15 mouse cellular contexts compared by ENCODE assay signal in the genomic region with DNA sequence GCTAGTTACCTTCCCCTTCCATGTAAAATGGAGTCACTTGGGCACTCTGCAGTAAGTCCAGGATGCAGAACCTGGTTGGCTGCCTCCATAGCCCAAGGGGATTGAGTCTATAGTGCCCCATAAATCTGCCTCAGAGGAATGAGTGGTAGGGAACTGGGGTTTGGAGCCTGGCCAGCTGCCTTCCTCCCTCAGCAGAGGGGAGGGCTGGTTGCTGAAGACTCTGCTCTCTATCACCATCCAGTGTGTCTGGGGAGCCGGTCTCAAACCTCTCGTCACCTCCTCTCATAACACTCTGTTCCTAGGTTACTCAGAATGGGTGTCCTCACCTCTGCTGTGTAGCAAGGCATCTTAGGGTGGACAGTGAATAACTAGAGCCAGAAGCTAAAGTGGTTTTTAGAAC. TPM values are rescaled to one million over a fixed set of nuclear protein-coding genes. Genes with fewer than 3 reads are reported as not detected.
DNase-seq lines count a peak whose midpoint lies in the region; ATAC-seq and TF ChIP-seq lines count a peak whose summit lies in the region.
"Had no signal": no experiment of that assay in that cellular context is flagged by ENCODE, and none has a peak within 500 bp of the region (broad histone marks: within the 10 kb centered on the region; RNA-seq: fewer than 3 reads in every experiment).

No protein-coding gene starts in this region.

- POLR2A ChIA-PET in Patski (lab: Charles Lee): interaction anchor here (0.6 to 2.0 kb wide), 8 partner anchors 9 to 70 kb away, joined by 3 to 5 read pairs (median 3); no protein-coding TSS in a partner anchor

- H3K4me1 ChIP-seq in kidney, embryonic 14.5 days (ENCODE audit: control insufficient read depth, insufficient read depth, low read length): peaks cover 28% of the 10 kb centered on the region
- peaks cover 35% of the 10 kb centered on the region for H3K4me1 ChIP-seq in kidney, embryonic 16.5 days (ENCODE audit: insufficient read depth, low read length)
- H3K4me1 ChIP-seq in limb, embryonic 10.5 days: peaks cover 78% of the 10 kb centered on the region

- H3K36me3 ChIP-seq in kidney, embryonic 14.5 days (ENCODE audit: control insufficient read depth, insufficient read depth, low read length): no peaks in the 10 kb centered on the region
- H3K36me3 ChIP-seq in kidney, embryonic 16.5 days (ENCODE audit: insufficient read depth, low read length): no peaks in the 10 kb centered on the region
- H3K36me3 ChIP-seq in limb, embryonic 10.5 days: peaks cover 34% of the 10 kb centered on the region

- H3K27ac ChIP-seq in kidney, embryonic 14.5 days (ENCODE audit: low read depth, low read length): no peak overlapping the region; the same call in 1 of the 2 replicates
- no peak overlapping the region for H3K27ac ChIP-seq in kidney, embryonic 16.5 days (ENCODE audit: low read length)
- 0 out of 2 replicates have a peak overlapping the region, but pooled peaks have one; percentile 1 for H3K27ac ChIP-seq in limb, embryonic 10.5 days
- H3K27ac ChIP-seq: forebrain, embryonic 13.5 days; left cerebral cortex, adult 2 months; liver, embryonic 14.5 days had no signal

- TF ChIP-seq CTCF in Patski (IDR thresholded peaks at IDR 0.05): no peak

- no peaks in the 10 kb centered on the region for H3K9me3 ChIP-seq in kidney, embryonic 14.5 days (ENCODE audit: control insufficient read depth, low read length)
- H3K9me3 ChIP-seq in kidney, embryonic 16.5 days (ENCODE audit: low read length): no peaks in the 10 kb centered on the region
- H3K9me3 ChIP-seq in limb, embryonic 10.5 days (replicated peaks): no peaks in the 10 kb centered on the region
- H3K9me3 ChIP-seq: forebrain, embryonic 13.5 days had no signal

- peak; percentile 25 to 49 for DNase-seq in adrenal gland, postnatal 36 days
- DNase-seq in adrenal gland, postnatal 10 days: no peak
- no peak for DNase-seq in Patski (ENCODE audit: low read depth, low spot score)
- no peak for DNase-seq in limb, embryonic 10.5 days (ENCODE audit: low spot score)
- no peak for DNase-seq in thymus, postnatal 14 days
- DNase-seq in thymus, postnatal 25 days: no peak
- DNase-seq: adrenal gland, adult 2 months; gastrocnemius, postnatal 10 days had no signal

- H3K9ac ChIP-seq in kidney, embryonic 14.5 days (ENCODE audit: low read depth, low read length): no peak overlapping the region
- H3K9ac ChIP-seq in kidney, embryonic 16.5 days (replicated peaks; ENCODE audit: low read length): no peak overlapping the region
- H3K9ac ChIP-seq: forebrain, embryonic 13.5 days; liver, embryonic 14.5 days had no signal

- peak; percentile 37; the same call in 1 of the 2 replicates for ATAC-seq in kidney, embryonic 14.5 days (ENCODE audit: low FRiP score, low TSS enrichment)
- ATAC-seq in kidney, embryonic 16.5 days (ENCODE audit: low FRiP score, low TSS enrichment): no peak
- peak; percentile 24 for ATAC-seq in Patski
- ATAC-seq: forebrain, embryonic 13.5 days had no signal

- H3K4me2 ChIP-seq in kidney, embryonic 14.5 days (replicated peaks; ENCODE audit: low read depth, low read length): no peak overlapping the region
- H3K4me2 ChIP-seq in kidney, embryonic 16.5 days (replicated peaks; ENCODE audit: low read depth, low read length): no peak overlapping the region
- H3K4me2 ChIP-seq: forebrain, embryonic 13.5 days had no signal

- in situ Hi-C loops in Patski (cut with MboI; ENCODE audit: low pct_unique_long_range_greater_than_20kb): no loop called here

- H3K27me3 ChIP-seq in kidney, embryonic 14.5 days (ENCODE audit: control insufficient read depth, insufficient read depth, low read length): no peaks in the 10 kb centered on the region
- H3K27me3 ChIP-seq in kidney, embryonic 16.5 days (ENCODE audit: insufficient read depth, low read length): no peaks in the 10 kb centered on the region; the same call in 1 of the 2 replicates
- no peaks in the 10 kb centered on the region for H3K27me3 ChIP-seq in Patski
- H3K27me3 ChIP-seq in limb, embryonic 10.5 days (ENCODE audit: low read depth, poor library complexity, severe bottlenecking): peaks cover 5% of the 10 kb centered on the region; the same call in 1 of the 2 replicates

- CTCF ChIA-PET in Patski (lab: Charles Lee): interaction anchor here (1.0 to 10.1 kb wide), 4 partner anchors 15 to 83 kb away, joined by 3 to 91 read pairs (median 6); no protein-coding TSS in a partner anchor

- WGBS in kidney, embryonic 14.5 days: 34% methylated on average over 2 of the region's 2 CpGs
- WGBS in kidney, embryonic 16.5 days: 34% methylated on average over 2 of the region's 2 CpGs
- 36% methylated on average over 2 of the region's 2 CpGs for WGBS in limb, embryonic 10.5 days

- H3K4me3 ChIP-seq in kidney, embryonic 14.5 days (ENCODE audit: low read length): no peak overlapping the region
- H3K4me3 ChIP-seq in kidney, embryonic 16.5 days (ENCODE audit: low read length): no peak overlapping the region
- no peak overlapping the region for H3K4me3 ChIP-seq in limb, embryonic 10.5 days
- H3K4me3 ChIP-seq: forebrain, embryonic 13.5 days; left cerebral cortex, adult 2 months; megakaryocyte, embryonic 14.5 days; myocyte had no signal

RNA-seq across cellular contexts. Expression of a gene that starts 5.9 kb away (rescaled TPM):
- total RNA-seq in adrenal gland, postnatal 36 days (2021): under 1 TPM; 0.23 to 0.86 TPM
- total RNA-seq in adrenal gland, postnatal 10 days (2021): 1 to 10 TPM; 1.1 TPM
- polyA plus RNA-seq in kidney, embryonic 14.5 days (2014; fragmentation: Nextera tagmentation; extraction: Ambion mirVana): 18.2 and 21.1 TPM in 2 replicates
- 31.0 and 31.8 TPM in 2 replicates for polyA plus RNA-seq in kidney, embryonic 16.5 days (2015; fragmentation: Nextera tagmentation; extraction: Ambion mirVana)
- polyA plus RNA-seq in Patski (2021): 81.9 TPM
- 29.7 and 34.5 TPM in 2 replicates for polyA plus RNA-seq in limb, embryonic 10.5 days (2016; fragmentation: Nextera tagmentation; extraction: Ambion mirVana)

RNA-seq across cellular contexts. Expression of a gene that starts 16.3 kb away (rescaled TPM):
- total RNA-seq in adrenal gland, postnatal 36 days (2021): not detected
- total RNA-seq in adrenal gland, postnatal 10 days (2021): not detected
- not detected in 2 replicates for polyA plus RNA-seq in kidney, embryonic 14.5 days (2014; fragmentation: Nextera tagmentation; extraction: Ambion mirVana)
- not detected in 2 replicates for polyA plus RNA-seq in kidney, embryonic 16.5 days (2015; fragmentation: Nextera tagmentation; extraction: Ambion mirVana)
- not detected for polyA plus RNA-seq in Patski (2021)
- polyA plus RNA-seq in limb, embryonic 10.5 days (2016; fragmentation: Nextera tagmentation; extraction: Ambion mirVana): not detected in 2 replicates
- total RNA-seq: adrenal gland, adult 2 months; gastrocnemius, postnatal 10 days; left cerebral cortex, adult 2 months had no signal
- polyA plus RNA-seq: adrenal gland, adult 2 months; forebrain, embryonic 13.5 days; liver, embryonic 14.5 days; myocyte had no signal

RNA-seq across cellular contexts. Expression of a gene that starts 56.7 kb away (rescaled TPM):
- 100 to 1,000 TPM; 132 to 140 TPM for total RNA-seq in adrenal gland, postnatal 36 days (2021)
- total RNA-seq in adrenal gland, postnatal 10 days (2021): 100 to 1,000 TPM; 131 to 143 TPM
- polyA plus RNA-seq in kidney, embryonic 14.5 days (2014; fragmentation: Nextera tagmentation; extraction: Ambion mirVana): 11.5 and 11.6 TPM in 2 replicates
- 11.3 and 21.2 TPM in 2 replicates for polyA plus RNA-seq in kidney, embryonic 16.5 days (2015; fragmentation: Nextera tagmentation; extraction: Ambion mirVana)
- polyA plus RNA-seq in Patski (2021): 34.6 TPM
- 7.9 and 8.0 TPM in 2 replicates for polyA plus RNA-seq in limb, embryonic 10.5 days (2016; fragmentation: Nextera tagmentation; extraction: Ambion mirVana)

Comparison
In these comparisons a context has a peak if more than half of its experiments do, and no peak if none do; other contexts are left out.
1. DNase-seq: peak in adrenal gland, postnatal 36 days (2 of 2); none in adrenal gland, postnatal 10 days (single experiment), Patski (single experiment), limb, embryonic 10.5 days (single experiment), thymus, postnatal 14 days (single experiment) and thymus, postnatal 25 days (single experiment).